Mouse (Mus musculus) C2C12 (cell line): ENCODE measurements at regions not wholly inside any gene's neighbourhood (a gene's known extent, or its start where the extent isn't known, plus 50 kb on each side); places are given as distances from the start of the nearest gene placed in this dataset.

Experiments
- H3K27me3 ChIP-seq: one replicate; pipeline ENCODE4 v1.6.1; 2011; ENCODE audit not compliant: control insufficient read depth, insufficient read depth, insufficient read length
- H3K36me3 ChIP-seq: one replicate; pipeline ENCODE4 v1.6.1; 2011; ENCODE audit not compliant: control insufficient read depth, insufficient read depth
- H3K4me3 ChIP-seq: one replicate; pipeline ENCODE4 v1.5.1; 2011; ENCODE audit warnings: mild to moderate bottlenecking, control low read depth; ENCODE audit not compliant: poor library complexity, insufficient read depth, severe bottlenecking
- H3K79me2 ChIP-seq: one replicate; pipeline ENCODE4 v1.6.1; 2011; ENCODE audit not compliant: control insufficient read depth, insufficient read depth
- H3K79me3 ChIP-seq: one replicate; pipeline ENCODE4 v1.6.1; 2011; ENCODE audit warnings: low read depth, control low read depth
- H3ac ChIP-seq: one replicate; pipeline ENCODE3; 2011; ENCODE audit warnings: low read depth; ENCODE audit not compliant: control insufficient read depth, insufficient read length
- CEBPB ChIP-seq: IDR thresholded peaks from one replicate; pipeline ENCODE4 v1.6.1; 2011; ENCODE audit warnings: low read depth, mild to moderate bottlenecking, control low read depth, moderate library complexity
- CTCF ChIP-seq: IDR thresholded peaks from one replicate; pipeline ENCODE4 v1.5.1; 2011; ENCODE audit not compliant: control insufficient read depth, insufficient read depth, insufficient read length
- FOSL1 ChIP-seq: IDR thresholded peaks from one replicate; pipeline ENCODE4 v1.8.0; 2011; ENCODE audit warnings: mild to moderate bottlenecking, low read length; ENCODE audit not compliant: poor library complexity, insufficient read depth, severe bottlenecking
- MAX ChIP-seq: IDR thresholded peaks from one replicate; pipeline ENCODE4 v1.6.1; 2011; ENCODE audit warnings: mild to moderate bottlenecking, control low read depth
- MYOD1 ChIP-seq: IDR thresholded peaks from one replicate; pipeline ENCODE4 v1.6.1; 2011; ENCODE audit warnings: low read depth; ENCODE audit not compliant: control insufficient read depth, insufficient read length
- MYOG ChIP-seq: IDR thresholded peaks from one replicate; pipeline ENCODE4 v1.6.1; 2011; ENCODE audit not compliant: control insufficient read depth, insufficient read length; ENCODE audit errors: extremely low read depth
- USF1 ChIP-seq: IDR thresholded peaks from one replicate; pipeline ENCODE4 v1.6.1; 2011; ENCODE audit warnings: low read depth, mild to moderate bottlenecking, control low read depth, moderate library complexity

GRCm38 (mm10) chr16:93075488-93075887, 249.5 kb upstream of the Runx1 start:
- Histone ChIP-seq H3K79me2 (no peaks in the 10 kb centered on the region), H3K79me3 (no peaks in the 10 kb centered on the region), H3K36me3 (no peaks in the 10 kb centered on the region), H3K4me3 (no peak overlapping the region), H3ac (no peak overlapping the region), H3K27me3 (no peaks in the 10 kb centered on the region)
- TF ChIP-seq USF1 (no peak), MAX (no peak), CTCF (no peak), MYOG (no peak), FOSL1 (no peak), MYOD1 (no peak), CEBPB (no peak)

- H3K36me3 ChIP-seq: no peaks in the 10 kb centered on the region
- no peaks in the 10 kb centered on the region for H3K79me2 ChIP-seq
- no peak for TF ChIP-seq CEBPB
- TF ChIP-seq USF1: no peak
- no peak for TF ChIP-seq MAX
- no peak for TF ChIP-seq MYOD1
- TF ChIP-seq FOSL1: no peak
- no peak for TF ChIP-seq MYOG
- TF ChIP-seq CTCF: no peak
- H3K27me3 ChIP-seq: no peaks in the 10 kb centered on the region
- no peak overlapping the region for H3ac ChIP-seq
- no peaks in the 10 kb centered on the region for H3K79me3 ChIP-seq
- no peak overlapping the region for H3K4me3 ChIP-seq
Measured at GRCm38 (mm10) chr16:93072156-93072555, 246.2 kb upstream of the Runx1 start.

- Histone ChIP-seq H3K79me3 (no peaks in the 10 kb centered on the region), H3K4me3 (no peak overlapping the region), H3ac (no peak overlapping the region), H3K36me3 (no peaks in the 10 kb centered on the region), H3K79me2 (no peaks in the 10 kb centered on the region), H3K27me3 (no peaks in the 10 kb centered on the region)
- TF ChIP-seq MYOD1 (no peak), USF1 (no peak), FOSL1 (no peak), CEBPB (no peak), MAX (no peak), CTCF (no peak), MYOG (no peak)
Measured at GRCm38 (mm10) chr16:93071726-93072125, 245.8 kb upstream of the Runx1 start.

- Histone ChIP-seq H3K4me3 (no peak overlapping the region), H3K27me3 (no peaks in the 10 kb centered on the region), H3K79me2 (no peaks in the 10 kb centered on the region), H3K36me3 (no peaks in the 10 kb centered on the region), H3K79me3 (no peaks in the 10 kb centered on the region), H3ac (no peak overlapping the region)
- TF ChIP-seq USF1 (no peak), MYOG (no peak), CTCF (no peak), CEBPB (no peak), FOSL1 (no peak), MYOD1 (no peak), MAX (no peak)
Measured at GRCm38 (mm10) chr16:93066821-93067220, 240.9 kb upstream of the Runx1 start.

DNA sequence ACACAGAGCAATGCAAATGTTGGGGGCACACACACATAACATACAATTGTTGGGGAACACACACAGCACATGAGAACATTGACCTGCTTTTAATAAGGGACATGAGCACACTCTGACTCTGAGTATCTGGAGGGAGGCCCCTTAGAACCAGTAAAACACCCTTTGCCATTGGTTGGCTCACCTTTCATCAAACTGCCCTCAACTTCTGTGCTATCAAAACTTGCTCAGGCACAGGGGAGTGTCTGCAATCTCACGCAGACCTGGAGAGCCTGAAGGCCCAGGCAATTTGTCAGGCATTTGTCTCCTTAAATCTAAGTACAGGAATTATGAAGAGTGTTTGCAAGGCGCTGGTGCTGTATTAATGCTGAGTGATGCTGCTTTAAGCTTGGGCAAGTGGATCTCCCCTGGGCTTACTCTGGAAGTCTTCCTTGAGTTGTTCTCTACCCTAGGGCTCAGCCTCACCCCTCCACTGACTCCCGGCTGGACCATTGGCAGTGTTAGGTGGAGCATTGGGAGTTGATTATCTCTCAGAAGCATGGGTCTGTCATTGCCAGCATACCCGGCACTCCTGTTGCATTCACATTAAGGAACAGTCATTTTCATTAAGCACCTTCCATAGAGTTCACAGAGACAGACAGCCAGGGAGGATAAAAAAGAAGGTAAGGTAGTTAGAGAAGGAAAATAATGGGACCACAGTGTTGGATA, 235.7 kb upstream of the Runx1 start:
- Histone ChIP-seq H3ac (no peak overlapping the region), H3K4me3 (no peak overlapping the region), H3K79me2 (no peaks in the 10 kb centered on the region), H3K27me3 (no peaks in the 10 kb centered on the region), H3K79me3 (no peaks in the 10 kb centered on the region), H3K36me3 (no peaks in the 10 kb centered on the region)
- TF ChIP-seq USF1 (no peak), CEBPB (no peak), CTCF (no peak), FOSL1 (no peak), MYOG (no peak), MAX (no peak), MYOD1 (no peak)
